Mouse (Mus musculus): ENCODE data around the gene Hist1h1t.

DNA sequence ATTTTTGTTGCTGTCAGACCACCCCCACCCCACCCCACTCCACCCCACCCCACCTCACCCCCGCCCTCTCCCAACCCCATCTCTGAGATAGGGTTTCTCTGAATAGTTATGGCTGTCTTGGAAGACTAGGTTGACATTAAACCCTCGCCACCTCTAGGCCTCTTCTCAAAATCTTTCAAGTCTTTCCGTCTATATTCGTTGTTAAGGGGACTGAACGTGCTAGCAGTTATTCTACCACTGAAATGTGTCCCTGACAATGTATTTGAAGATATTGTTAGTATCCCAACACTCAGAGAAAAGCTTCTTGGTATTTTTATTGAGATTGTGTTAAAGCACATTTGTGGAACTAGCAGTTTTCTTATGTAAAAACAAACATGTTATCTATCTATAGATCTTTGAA, 45.3 kb downstream of the Hist1h1t start:
- TF ChIP-seq CTCF (IDR thresholded peaks at IDR 0.05; ENCODE audit: borderline replicate concordance, insufficient read depth, low read depth, low read length): no peak
- TF ChIP-seq POLR2A (IDR thresholded peaks at IDR 0.05; ENCODE audit: borderline replicate concordance, insufficient read depth, low read length): no peak
